Mouse (Mus musculus): ENCODE data around the gene Pik3r2.

DNA sequence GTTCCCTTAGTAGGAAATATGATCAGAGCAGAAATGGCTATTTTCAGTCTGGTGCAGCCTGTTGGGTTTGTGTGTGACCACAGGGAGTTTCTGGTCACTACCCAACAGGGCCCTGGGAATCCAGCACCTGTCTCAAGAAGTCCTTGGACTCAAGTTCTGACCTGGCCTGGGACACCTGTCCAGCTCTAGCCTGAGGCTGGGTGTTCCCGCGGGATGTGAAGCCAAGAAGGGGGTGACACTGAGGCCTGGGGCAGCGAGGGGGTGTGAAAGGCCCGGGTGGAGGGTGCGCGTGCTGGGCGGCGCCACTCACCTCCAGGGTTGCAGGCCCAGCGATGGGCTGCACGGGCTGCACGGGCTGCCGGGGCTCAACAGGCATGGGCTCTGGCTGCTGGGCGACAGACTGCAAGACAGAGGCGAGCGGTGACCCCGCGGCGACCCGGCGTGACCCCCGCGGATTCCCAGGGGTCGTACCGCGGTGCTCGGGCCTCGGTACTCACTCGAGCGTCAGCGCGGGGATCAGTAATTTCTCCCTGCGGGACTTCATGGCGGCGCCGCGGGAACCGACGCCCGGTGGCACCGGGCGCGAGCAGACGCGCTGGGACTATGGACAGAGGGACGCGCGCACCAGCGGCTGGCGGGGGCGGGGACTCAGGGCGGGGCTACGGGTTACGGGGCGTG lies 20.0 kb upstream of the Pik3r2 start:
- no peak for TF ChIP-seq EP300 (IDR thresholded peaks at IDR 0.05; ENCODE audit: low read depth)
- no peak for TF ChIP-seq CTCF (IDR thresholded peaks at IDR 0.05; ENCODE audit: low read depth)

All from heart, postnatal 0 days (tissue).